Mouse (Mus musculus) spleen, adult 2 months (tissue): ENCODE measurements around the gene Liph.

Experiments used
- CTCF ChIP-seq: fragments of 200-500 bp; IDR thresholded peaks from 2 replicates; pipeline ENCODE4 v1.5.1; 2011; ENCODE audit warnings: mild to moderate bottlenecking, inconsistent platforms; ENCODE audit not compliant: insufficient read depth, insufficient read length, insufficient replicate concordance; ENCODE audit errors: extremely low read depth
- POLR2A ChIP-seq: fragments of 200-500 bp; IDR thresholded peaks from 2 replicates; pipeline ENCODE4 v1.6.1; 2011; ENCODE audit warnings: low read depth, low read length, inconsistent platforms

GRCm38 (mm10) chr16:21986191-21986590, 9.3 kb downstream of the Liph start:
- no peak for TF ChIP-seq CTCF
- TF ChIP-seq POLR2A = no peak
